Mouse (Mus musculus) megakaryocyte-erythroid progenitor cell, adult 5-6 weeks (primary cell): ENCODE data around the gene Klk5. TPM values are rescaled to one million over a fixed set of nuclear protein-coding genes. Genes with fewer than 3 reads are reported as not detected.

Source experiments
- ATAC-seq: replicated peaks from 2 replicates; pipeline ENCODE4 v1.8.0; 2016; ENCODE audit warnings: mild to moderate bottlenecking, inconsistent platforms; ENCODE audit not compliant: severe bottlenecking, poor library complexity, low FRiP score, low TSS enrichment
- total RNA-seq, 2 experiments: library from RNA; stranded (forward) in 1 of 2; stranded (reverse) in 1 of 2; fragments of 200-1000, 215-1000 nt in 1 of 2; fragments of >200 nt in 1 of 2; fragmentation: Nextera tagmentation in 1 of 2; gene quantifications; 2 replicates each; pipeline ENCODE4 v1.2.3; 2014 to 2017

The Klk5 gene
- total RNA-seq (2014; fragmentation: Nextera tagmentation) (not detected in 2 replicates), total RNA-seq (2017) (not detected in 2 replicates)

- ATAC-seq: no peak
Measured at GRCm38 (mm10) chr7:43841701-43842100, at the start of gene Klk5. Gene Klk5 (plus strand): TSS chr7:43841971.

- no peak for ATAC-seq
Measured at GRCm38 (mm10) chr7:43796355-43796754, 45.4 kb upstream of the Klk5 start.

GRCm38 (mm10) chr7:43797333-43797769 is 44.4 kb upstream of the Klk5 start, which contains the start of gene Klk8:
Gene Klk8 (plus strand): TSS chr7:43797577.
- ATAC-seq: no peak

- ATAC-seq: no peak
Measured at GRCm38 (mm10) chr7:43797844-43798462, 43.8 kb upstream of the Klk5 start.

- ATAC-seq: no peak
Measured at GRCm38 (mm10) chr7:43799876-43800275, 41.9 kb upstream of the Klk5 start.

- no peak for ATAC-seq
Measured at GRCm38 (mm10) chr7:43810994-43811393, 30.8 kb upstream of the Klk5 start, which contains the start of gene Klk7. Gene Klk7 (plus strand): TSS chr7:43811294.

GRCm38 (mm10) chr7:43815211-43815610 is 26.6 kb upstream of the Klk5 start:
- ATAC-seq: no peak

- ATAC-seq: no peak
Measured at GRCm38 (mm10) chr7:43816746-43817145, 25.0 kb upstream of the Klk5 start.

- no peak for ATAC-seq
Measured at GRCm38 (mm10) chr7:43821581-43821980, 20.2 kb upstream of the Klk5 start.

GRCm38 (mm10) chr7:43824199-43824598 is 17.6 kb upstream of the Klk5 start, which contains the start of gene Klk6:
Gene Klk6 (plus strand): TSS chr7:43824499.
- ATAC-seq: no peak

- no peak for ATAC-seq
Measured at GRCm38 (mm10) chr7:43826056-43826455, 15.7 kb upstream of the Klk5 start.

- no peak for ATAC-seq
Measured at GRCm38 (mm10) chr7:43827706-43828105, 14.1 kb upstream of the Klk5 start.

GRCm38 (mm10) chr7:43829006-43829405 is 12.8 kb upstream of the Klk5 start:
- ATAC-seq: no peak

GRCm38 (mm10) chr7:43843801-43844200 is 2.0 kb downstream of the Klk5 start:
- ATAC-seq: no peak

GRCm38 (mm10) chr7:43851616-43852015 is 9.8 kb downstream of the Klk5 start:
- ATAC-seq: no peak

- ATAC-seq: no peak
Measured at GRCm38 (mm10) chr7:43854642-43855380, 13.0 kb downstream of the Klk5 start.

- no peak for ATAC-seq
Measured at GRCm38 (mm10) chr7:43855709-43856108, 13.9 kb downstream of the Klk5 start.

- no peak for ATAC-seq
Measured at GRCm38 (mm10) chr7:43856307-43856706, 14.5 kb downstream of the Klk5 start.

GRCm38 (mm10) chr7:43857501-43857900 is 15.7 kb downstream of the Klk5 start:
- ATAC-seq: no peak

- ATAC-seq: no peak
Measured at GRCm38 (mm10) chr7:43860411-43860810, 18.6 kb downstream of the Klk5 start.

- 0 out of 2 replicates have a peak, but pooled peaks have one; percentile 55 for ATAC-seq
Measured at GRCm38 (mm10) chr7:43873237-43873636, 31.5 kb downstream of the Klk5 start.
